Mouse (Mus musculus): ENCODE results near the gene Slfn1.

DNA sequence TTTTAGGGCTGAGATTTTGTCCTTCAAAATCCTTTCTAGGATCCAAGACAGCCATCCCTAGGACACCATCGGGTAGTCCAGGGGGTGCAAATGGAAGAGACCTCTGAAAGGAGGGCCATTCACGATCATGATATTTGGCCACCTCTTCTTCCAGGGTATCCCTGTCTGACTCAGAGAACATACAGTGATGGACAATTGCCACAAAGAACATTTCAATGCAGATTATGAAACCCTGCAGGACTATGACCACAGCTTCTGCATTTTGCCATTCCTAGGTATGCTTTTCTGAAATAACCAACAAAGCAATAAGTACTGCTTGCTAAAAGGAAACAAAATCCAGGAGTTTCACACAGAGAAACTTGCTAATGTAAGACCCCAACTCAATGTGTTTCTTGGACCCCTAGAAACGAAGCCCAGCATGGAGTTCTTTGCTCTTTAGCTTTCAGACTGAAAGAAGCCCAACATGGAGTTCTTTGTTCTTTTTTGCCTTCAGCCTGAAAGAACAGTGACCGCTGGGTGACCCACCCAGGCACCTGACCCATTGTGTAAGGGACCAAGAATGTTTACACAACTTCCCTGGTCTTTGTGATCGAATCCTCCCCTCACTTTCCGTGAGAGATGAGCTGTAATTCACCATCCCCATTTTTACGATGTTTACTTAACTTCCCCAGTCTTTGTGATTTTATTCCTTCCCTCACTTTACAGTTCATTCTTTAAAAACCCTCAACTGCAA, 33.7 kb upstream of the Slfn1 start:
- TF ChIP-seq CTCF (conservative IDR thresholded peaks at IDR 0.05 in 1 of 2, IDR thresholded peaks at IDR 0.05 in 1 of 2; ENCODE audit: low read depth in 2 of 2, low read length in 2 of 2) (no peak), NRF1 (IDR thresholded peaks at IDR 0.05; ENCODE audit: low read depth, low read length) (no peak), MYC (IDR thresholded peaks at IDR 0.05; ENCODE audit: low read depth, low read length) (no peak), POLR2A (IDR thresholded peaks at IDR 0.05; ENCODE audit: low read depth, low read length) (no peak), JUN (IDR thresholded peaks at IDR 0.05; ENCODE audit: insufficient read depth, low read depth, low read length) (no peak), CHD2 (IDR thresholded peaks at IDR 0.05; ENCODE audit: low read length) (no peak), UBTF (IDR thresholded peaks at IDR 0.05; ENCODE audit: low read depth, low read length) (no peak), MAX (IDR thresholded peaks at IDR 0.05; ENCODE audit: low read length) (no peak)
